Mouse (Mus musculus): ENCODE data around the gene Pdia2.
"Not testable (repeated sequence)": the region's sequence is repeated elsewhere in the genome, so short reads cannot be mapped to it uniquely, and the experiment has no call there.

Pdia2 gene

GRCm38 (mm10) chr17:26203321-26203811 lies 4.5 kb upstream of the Pdia2 start:
- in situ Hi-C loops (cut with MboI; ENCODE audit: low pct_unique_long_range_greater_than_20kb in 1 of 2, low sequenced_read_pairs in 2 of 2, unreplicated experiment in 1 of 2) = no loop called here

DNA sequence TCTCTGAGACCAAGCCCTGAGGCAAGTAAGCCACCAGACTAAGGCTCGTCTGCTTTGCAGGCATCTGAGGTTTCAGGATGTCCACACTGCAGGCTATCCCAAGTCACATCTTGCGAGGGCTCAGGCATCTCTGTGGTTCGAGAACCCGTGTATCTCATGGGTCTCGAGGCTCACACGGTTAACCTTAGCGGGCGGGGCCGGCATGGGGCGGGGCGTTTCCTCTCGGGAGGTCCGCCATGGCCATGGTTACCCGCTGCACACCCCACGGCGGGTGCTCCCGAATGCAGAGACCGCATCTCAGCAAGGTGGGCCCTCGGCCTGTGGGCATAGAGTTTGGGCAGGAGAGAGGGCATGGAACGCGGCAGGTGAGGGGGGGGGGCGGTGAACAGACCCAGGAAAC lies 3.9 kb upstream of the Pdia2 start, which contains the start of gene Rgs11:
Gene Rgs11 (plus strand): TSS at position 215 of the 400 bp plus-strand sequence.
- in situ Hi-C loops (cut with MboI; ENCODE audit: low pct_unique_long_range_greater_than_20kb in 1 of 2, low sequenced_read_pairs in 2 of 2, unreplicated experiment in 1 of 2) = no loop called here

- in situ Hi-C loops (cut with MboI; ENCODE audit: low pct_unique_long_range_greater_than_20kb in 1 of 2, low sequenced_read_pairs in 2 of 2, unreplicated experiment in 1 of 2) = no loop called here
Observed at GRCm38 (mm10) chr17:26201998-26202397, 3.1 kb upstream of the Pdia2 start.

DNA sequence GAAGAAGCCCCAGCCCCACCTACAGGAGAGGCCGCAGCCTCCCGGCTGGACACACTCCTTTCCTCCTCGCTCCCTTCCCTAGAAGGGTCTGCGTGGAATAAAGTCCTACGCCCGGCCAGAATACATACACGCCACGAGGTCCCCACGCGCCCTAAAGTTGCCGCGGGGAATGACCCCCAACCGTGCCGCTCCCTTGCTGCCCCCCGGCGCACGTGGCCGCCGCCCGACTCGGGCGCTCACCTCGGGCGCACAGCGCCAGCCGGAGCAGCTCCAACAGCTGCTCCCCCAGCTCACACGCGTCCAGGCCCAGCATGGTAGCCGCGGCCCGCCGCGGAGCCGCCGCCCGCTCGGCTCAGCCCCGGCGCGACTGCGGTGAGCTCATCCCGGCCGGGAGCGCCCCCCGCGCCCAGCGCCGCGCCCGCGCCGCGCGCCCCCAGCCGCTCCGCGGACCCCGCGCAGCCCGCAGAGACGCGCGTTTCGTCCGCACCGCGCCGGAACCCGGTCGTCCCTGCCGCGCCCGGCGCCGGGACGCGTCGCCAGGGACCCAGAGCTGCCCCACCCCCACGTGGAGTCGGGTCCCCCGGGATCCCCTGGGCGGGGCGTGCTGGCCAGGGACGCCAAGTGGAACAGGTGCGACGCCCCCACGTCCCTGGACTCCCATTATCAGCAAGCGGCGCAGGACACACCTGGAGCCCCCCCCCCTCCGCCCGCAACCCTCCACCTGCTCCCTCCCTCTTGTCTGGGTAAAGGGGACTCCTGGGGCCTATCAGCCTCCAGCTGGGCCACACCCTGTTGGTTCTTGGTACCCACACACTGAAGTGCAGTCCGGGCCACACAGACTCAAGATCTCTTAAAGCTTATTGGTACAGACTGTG lies 2.2 kb upstream of the Pdia2 start:
- in situ Hi-C loops (cut with MboI; ENCODE audit: low pct_unique_long_range_greater_than_20kb in 1 of 2, low sequenced_read_pairs in 2 of 2, unreplicated experiment in 1 of 2) = no loop called here

DNA sequence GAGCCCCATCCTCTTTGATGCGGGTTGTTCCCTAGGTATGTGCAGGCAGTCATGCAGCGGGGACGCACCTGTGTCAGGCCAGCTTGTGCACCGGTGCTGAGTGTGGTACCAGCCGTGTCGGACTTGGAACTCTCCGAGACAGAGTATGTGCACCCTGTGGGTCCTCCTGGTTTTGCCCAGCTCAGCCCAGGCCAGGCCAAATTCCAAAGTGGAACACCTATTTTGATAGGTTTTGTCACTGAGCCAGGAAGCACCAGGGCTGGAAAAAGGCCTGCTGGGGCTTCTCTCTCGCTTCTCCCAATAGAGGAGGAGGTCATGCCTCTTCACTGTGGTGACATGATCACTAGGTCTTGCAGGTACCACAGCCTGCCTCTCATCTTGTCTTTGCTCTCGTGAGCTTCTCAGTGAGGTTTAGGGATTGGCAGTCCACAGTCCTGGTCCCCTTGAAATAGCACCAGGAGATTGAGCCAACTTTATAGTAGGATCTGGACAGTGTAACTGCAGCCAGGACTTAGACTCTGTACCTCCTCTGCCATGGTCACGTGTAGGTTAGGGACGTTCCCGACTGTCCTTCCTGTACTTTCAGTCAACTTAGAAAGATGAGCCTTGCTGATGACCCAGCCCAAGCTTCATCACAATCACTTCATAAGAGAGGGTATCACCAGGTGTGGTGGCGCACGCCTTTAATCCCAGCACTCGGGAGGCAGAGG lies 6.3 kb downstream of the Pdia2 start:
- in situ Hi-C loops (cut with MboI; ENCODE audit: low pct_unique_long_range_greater_than_20kb in 1 of 2, low sequenced_read_pairs in 2 of 2, unreplicated experiment in 1 of 2) = no loop called here

DNA sequence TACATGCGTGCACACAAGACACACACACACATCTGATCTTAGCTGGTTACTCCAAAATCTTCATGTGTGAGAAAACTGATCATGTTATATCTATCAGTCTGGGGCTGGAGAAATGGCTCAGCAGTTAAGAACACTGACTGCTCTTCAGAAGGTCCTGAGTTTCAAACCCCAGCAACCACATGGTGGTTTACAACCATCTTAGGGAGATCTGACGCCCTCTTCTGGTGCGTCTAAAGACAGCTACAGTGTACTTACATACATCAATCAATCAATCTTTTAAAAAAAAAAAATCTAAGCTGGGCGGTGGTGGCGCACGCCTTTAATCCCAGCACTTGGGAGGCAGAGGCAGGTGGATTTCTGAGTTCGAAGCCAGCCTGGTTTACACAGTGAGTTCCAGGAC lies 7.4 kb downstream of the Pdia2 start:
- in situ Hi-C loops (cut with MboI; ENCODE audit: low pct_unique_long_range_greater_than_20kb in 1 of 2, low sequenced_read_pairs in 2 of 2, unreplicated experiment in 1 of 2) = not testable (repeated sequence)

GRCm38 (mm10) chr17:26188091-26188805 lies 10.6 kb downstream of the Pdia2 start:
- in situ Hi-C loops (cut with MboI; ENCODE audit: low pct_unique_long_range_greater_than_20kb in 1 of 2, low sequenced_read_pairs in 2 of 2, unreplicated experiment in 1 of 2) = no loop called here

DNA sequence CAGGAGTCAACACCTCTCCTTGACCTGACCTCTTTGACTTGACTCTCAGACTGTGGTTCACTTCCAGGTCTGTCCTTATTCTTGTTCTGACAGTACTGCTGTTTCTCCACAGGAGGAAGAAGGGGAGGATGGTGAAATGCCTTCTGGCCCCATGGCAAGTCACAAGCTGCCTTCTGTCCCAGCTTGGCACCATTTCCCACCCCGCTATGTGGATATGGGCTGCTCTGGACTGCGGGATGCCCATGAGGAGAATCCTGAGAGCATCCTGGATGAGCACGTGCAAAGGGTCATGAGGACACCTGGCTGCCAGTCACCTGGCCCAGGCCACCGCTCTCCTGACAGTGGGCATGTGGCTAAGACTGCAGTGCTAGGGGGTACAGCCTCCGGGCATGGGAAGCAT lies 11.3 kb downstream of the Pdia2 start:
- in situ Hi-C loops (cut with MboI; ENCODE audit: low pct_unique_long_range_greater_than_20kb in 1 of 2, low sequenced_read_pairs in 2 of 2, unreplicated experiment in 1 of 2) = no loop called here

DNA sequence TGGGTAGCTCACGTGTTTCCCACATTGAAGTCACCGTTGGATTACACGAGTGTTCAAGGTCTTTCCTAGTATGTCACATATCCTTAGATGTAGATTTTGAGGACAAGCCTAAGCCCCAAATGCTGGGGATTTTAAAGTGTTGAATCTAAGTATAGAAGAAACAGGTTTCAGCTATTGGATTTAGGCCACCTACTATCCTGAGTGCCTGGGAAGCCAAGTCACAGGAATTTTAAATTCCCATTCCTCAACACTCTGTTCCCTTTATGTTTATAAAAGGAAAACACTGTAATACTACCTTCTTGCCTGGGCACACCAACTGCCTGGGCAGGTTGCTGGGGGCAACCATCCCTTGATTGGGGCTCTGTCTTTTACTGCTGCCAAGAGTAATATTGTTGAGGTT lies 17.7 kb downstream of the Pdia2 start:
- in situ Hi-C loops (cut with MboI; ENCODE audit: low pct_unique_long_range_greater_than_20kb in 1 of 2, low sequenced_read_pairs in 2 of 2, unreplicated experiment in 1 of 2) = no loop called here

DNA sequence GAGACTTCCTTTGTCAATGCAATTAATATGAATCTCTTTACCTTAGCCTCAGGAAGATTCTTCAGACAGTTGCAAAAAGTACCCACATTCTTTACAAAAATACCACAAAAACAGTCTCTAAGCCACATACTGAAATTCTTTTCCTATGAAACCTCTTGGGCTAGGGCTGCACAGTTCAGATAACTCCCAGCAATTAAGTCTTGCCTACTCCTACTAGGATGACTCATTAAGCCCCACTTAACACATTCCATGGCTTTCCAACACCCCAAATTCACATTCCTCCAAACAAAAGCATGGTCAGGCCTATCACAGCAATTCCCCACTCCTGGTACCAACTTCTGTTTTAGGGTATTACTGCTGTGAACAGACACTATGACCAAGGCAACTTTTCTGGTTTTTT lies 20.3 kb downstream of the Pdia2 start:
- in situ Hi-C loops (cut with MboI; ENCODE audit: low pct_unique_long_range_greater_than_20kb in 1 of 2, low sequenced_read_pairs in 2 of 2, unreplicated experiment in 1 of 2) = no loop called here

DNA sequence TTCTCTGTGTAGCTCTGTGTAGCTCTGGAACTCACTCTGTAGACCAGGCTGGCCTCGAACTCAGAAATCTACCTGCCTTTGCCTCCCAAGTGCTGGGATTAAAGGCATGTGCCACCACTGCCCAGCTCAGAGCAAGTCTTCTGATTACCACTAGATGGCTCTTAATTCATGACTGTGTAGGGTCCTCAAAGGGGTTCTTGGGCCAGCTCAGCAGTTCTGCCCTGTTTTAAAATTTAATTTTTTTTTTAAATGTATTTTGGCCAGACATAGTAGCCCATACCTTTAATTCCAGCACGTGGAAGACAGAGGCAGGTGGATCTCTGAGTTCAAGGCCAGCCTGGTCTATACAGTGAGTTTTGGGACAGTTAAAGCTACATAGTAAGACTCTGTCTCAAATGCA lies 23.6 kb downstream of the Pdia2 start:
- in situ Hi-C loops (cut with MboI; ENCODE audit: low pct_unique_long_range_greater_than_20kb in 1 of 2, low sequenced_read_pairs in 2 of 2, unreplicated experiment in 1 of 2) = not testable (repeated sequence)

DNA sequence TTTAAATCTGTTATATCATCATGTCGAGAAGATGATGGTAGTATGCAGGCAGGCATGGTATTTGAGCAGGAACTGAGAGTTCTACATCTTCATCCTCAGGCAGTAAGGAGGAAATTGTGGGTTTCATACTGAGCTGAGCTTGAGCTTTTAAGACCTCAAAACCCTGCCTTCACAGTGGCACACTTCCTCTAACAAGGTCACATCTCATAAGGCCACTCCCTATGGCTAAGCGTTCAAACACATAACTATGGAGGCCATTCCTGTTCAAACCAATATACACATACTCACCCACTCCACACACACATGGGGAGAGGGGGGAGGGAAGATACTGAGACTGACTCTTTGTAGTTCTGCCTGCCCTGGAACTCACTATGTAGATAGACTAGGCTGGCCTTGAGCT lies 30.8 kb downstream of the Pdia2 start:
- in situ Hi-C loops (cut with MboI; ENCODE audit: low pct_unique_long_range_greater_than_20kb in 1 of 2, low sequenced_read_pairs in 2 of 2, unreplicated experiment in 1 of 2) = no loop called here

DNA sequence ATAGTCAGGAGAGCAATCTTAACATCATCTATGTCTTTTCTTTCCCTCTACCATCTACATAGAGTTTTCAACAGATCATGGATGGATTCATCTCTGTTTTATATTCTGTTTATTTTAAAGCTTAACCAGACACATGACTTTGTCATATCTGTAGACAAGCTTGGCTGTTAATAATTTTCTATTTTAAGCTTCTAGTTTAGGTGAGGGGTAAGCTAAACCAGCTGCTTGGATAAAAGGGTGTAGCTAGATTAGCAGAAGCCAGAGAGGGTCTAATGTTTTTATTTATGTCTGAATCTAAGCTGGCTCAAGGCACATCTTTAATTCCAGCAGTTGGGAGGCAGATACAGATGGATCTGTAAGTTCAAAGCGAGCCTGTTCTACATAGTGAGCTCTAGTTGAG lies 36.2 kb downstream of the Pdia2 start:
- in situ Hi-C loops (cut with MboI; ENCODE audit: low pct_unique_long_range_greater_than_20kb in 1 of 2, low sequenced_read_pairs in 2 of 2, unreplicated experiment in 1 of 2) = no loop called here

GRCm38 (mm10) chr17:26151886-26152630 lies 46.8 kb downstream of the Pdia2 start:
- in situ Hi-C loops (cut with MboI; ENCODE audit: low pct_unique_long_range_greater_than_20kb in 1 of 2, low sequenced_read_pairs in 2 of 2, unreplicated experiment in 1 of 2) = no loop called here

GRCm38 (mm10) chr17:26149056-26149455 lies 49.8 kb downstream of the Pdia2 start:
- in situ Hi-C loops (cut with MboI; ENCODE audit: low pct_unique_long_range_greater_than_20kb in 1 of 2, low sequenced_read_pairs in 2 of 2, unreplicated experiment in 1 of 2) = no loop called here

All from mouse embryonic stem cell (cell line).